Mouse (Mus musculus) midbrain, embryonic 16.5 days (tissue): ENCODE results near the gene Olfr95. TPM values are rescaled to one million over a fixed set of nuclear protein-coding genes. Genes with fewer than 3 reads are reported as not detected.

Experiments
- ATAC-seq: fragments of 200-750 bp; cut with Nextera tagmentation; 2 replicates; pipeline ENCODE4 v1.8.0; 2017; ENCODE audit warnings: moderate TSS enrichment
- H3K27ac ChIP-seq: fragments of 300-500 bp; sonication (generic); 2 replicates; pipeline ENCODE4 v1.5.1; 2014; ENCODE audit warnings: mild to moderate bottlenecking, low read length, mixed read lengths
- H3K27me3 ChIP-seq: fragments of 300-500 bp; sonication (generic); 2 replicates; pipeline ENCODE4 v1.6.1; 2014; ENCODE audit warnings: low read depth, low read length, mixed read lengths; ENCODE audit not compliant: control insufficient read depth, insufficient read depth
- H3K36me3 ChIP-seq: fragments of 300-500 bp; sonication (generic); 2 replicates; pipeline ENCODE4 v1.6.1; 2014; ENCODE audit warnings: mild to moderate bottlenecking, low read length, moderate library complexity, mixed read lengths; ENCODE audit not compliant: control insufficient read depth, insufficient read depth
- H3K4me1 ChIP-seq: fragments of 300-500 bp; sonication (generic); 2 replicates; pipeline ENCODE4 v1.6.1; 2014; ENCODE audit warnings: mild to moderate bottlenecking, low read length, mixed read lengths; ENCODE audit not compliant: control insufficient read depth, insufficient read depth
- H3K4me2 ChIP-seq: fragments of 300-500 bp; sonication (generic); 2 replicates; pipeline ENCODE4 v1.6.1; 2014; ENCODE audit warnings: mild to moderate bottlenecking, low read length, mixed read lengths
- H3K4me3 ChIP-seq: fragments of 300-500 bp; sonication (generic); 2 replicates; pipeline ENCODE4 v1.5.1; 2014; ENCODE audit warnings: low read depth, mild to moderate bottlenecking, low read length, moderate library complexity, mixed read lengths
- H3K9ac ChIP-seq: fragments of 300-500 bp; sonication (generic); 2 replicates; pipeline ENCODE4 v1.6.1; 2014; ENCODE audit warnings: low read depth, low read length, mixed read lengths
- H3K9me3 ChIP-seq: fragments of 300-500 bp; sonication (generic); replicated peaks from 2 replicates; pipeline ENCODE4 v1.6.1; 2014; ENCODE audit warnings: mild to moderate bottlenecking, low read length, mixed read lengths; ENCODE audit not compliant: control insufficient read depth, poor library complexity, severe bottlenecking
- WGBS: fragments of 180-500 bp; shearing (Covaris S2); extraction: QIAGEN DNeasy Blood & Tissue Kit; methylation state at CpG from one replicate; pipeline ENCODE4 v1.1.7; 2014; 5-methylcytosine and 5-hydroxymethylcytosine counted together
- polyA plus RNA-seq: library from polyadenylated mRNA; unstranded; fragments of >200 nt; fragmentation: Nextera tagmentation; extraction: Ambion mirVana; gene quantifications from 2 replicates; pipeline ENCODE4 v1.2.1, GENCODE M21; 2015

The Olfr95 gene
- polyA plus RNA-seq, 1 experiment from 2014 or later = not detected

DNA sequence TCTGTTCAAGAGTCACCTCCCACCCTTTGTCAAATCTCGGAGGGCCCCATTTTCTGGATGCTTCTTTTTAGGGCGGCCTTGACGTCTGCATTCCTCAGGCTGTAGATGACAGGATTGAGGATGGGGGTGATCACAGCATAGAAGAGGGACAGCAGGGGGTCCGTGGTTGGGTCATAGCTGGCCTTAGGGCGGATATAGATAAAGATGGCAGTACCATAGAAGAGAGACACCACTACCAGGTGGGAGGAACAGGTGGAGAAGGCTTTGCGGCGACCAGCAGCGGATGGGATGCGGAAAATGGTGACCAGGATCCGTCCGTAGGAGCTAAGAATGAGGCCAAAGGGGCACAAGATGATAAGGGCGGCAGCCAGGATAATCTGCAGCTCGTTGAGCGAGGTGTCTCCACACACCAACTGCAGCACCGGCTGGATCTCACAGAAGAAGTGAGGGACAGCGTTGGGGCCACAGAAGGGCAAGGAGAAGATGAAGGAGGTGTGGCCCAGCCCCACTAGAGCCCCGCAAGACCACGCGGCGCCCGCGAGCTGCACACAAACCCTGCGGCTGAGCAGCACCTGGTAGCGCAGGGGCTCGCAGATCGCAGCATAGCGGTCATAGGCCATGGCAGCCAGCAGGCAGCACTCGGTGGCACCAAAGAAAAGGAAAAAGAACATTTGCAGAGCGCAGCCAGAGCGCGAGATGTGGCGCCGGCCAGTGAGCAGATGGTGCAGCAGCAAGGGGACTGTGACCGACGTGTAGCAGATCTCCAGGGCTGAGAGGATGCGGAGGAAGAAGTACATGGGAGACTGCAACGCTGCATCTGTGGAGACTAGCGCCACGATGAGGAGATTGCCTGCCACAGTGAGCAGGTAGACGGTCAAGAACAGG lies 1.8 kb downstream of the Olfr95 start:
- H3K4me2 ChIP-seq = peak overlapping the region; percentile 63
- H3K9ac ChIP-seq = peak overlapping the region; percentile 67
- H3K36me3 ChIP-seq = no peaks in the 10 kb centered on the region
- 16% methylated on average over 40 of the region's 40 CpGs for WGBS
- no peak overlapping the region for H3K27ac ChIP-seq
- peak; percentile 88 for ATAC-seq
- no peaks in the 10 kb centered on the region for H3K9me3 ChIP-seq
- H3K4me1 ChIP-seq = no peaks in the 10 kb centered on the region
- peak overlapping the region; percentile 44 for H3K4me3 ChIP-seq
- H3K27me3 ChIP-seq = no peaks in the 10 kb centered on the region; the same call in 1 of the 2 replicates

DNA sequence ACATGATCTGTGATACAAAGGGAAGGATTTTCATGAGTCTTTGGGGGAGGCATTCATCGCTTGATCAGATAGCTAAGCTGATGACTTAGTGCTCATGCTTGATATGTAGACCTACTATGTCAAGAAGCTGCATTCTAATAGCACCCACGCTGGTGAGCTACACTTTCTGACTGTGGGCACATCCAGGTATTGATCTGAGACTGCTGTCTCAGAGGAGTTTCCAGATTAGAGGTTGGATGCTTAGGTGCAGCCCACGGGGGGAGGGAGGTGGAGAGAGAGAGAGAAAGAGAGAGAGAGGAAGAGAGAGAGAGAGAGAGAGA lies 9.0 kb downstream of the Olfr95 start:
- no peak overlapping the region for H3K4me2 ChIP-seq
- no peak overlapping the region for H3K9ac ChIP-seq
- H3K27ac ChIP-seq = no peak overlapping the region
- H3K36me3 ChIP-seq = no peaks in the 10 kb centered on the region
- H3K9me3 ChIP-seq = no peaks in the 10 kb centered on the region
- no peak overlapping the region for H3K4me3 ChIP-seq
- H3K27me3 ChIP-seq = no peaks in the 10 kb centered on the region; the same call in 1 of the 2 replicates
- 27% methylated on average over 3 of the region's 3 CpGs for WGBS
- no peaks in the 10 kb centered on the region for H3K4me1 ChIP-seq
- peak; percentile 77; the same call in 1 of the 2 replicates for ATAC-seq

DNA sequence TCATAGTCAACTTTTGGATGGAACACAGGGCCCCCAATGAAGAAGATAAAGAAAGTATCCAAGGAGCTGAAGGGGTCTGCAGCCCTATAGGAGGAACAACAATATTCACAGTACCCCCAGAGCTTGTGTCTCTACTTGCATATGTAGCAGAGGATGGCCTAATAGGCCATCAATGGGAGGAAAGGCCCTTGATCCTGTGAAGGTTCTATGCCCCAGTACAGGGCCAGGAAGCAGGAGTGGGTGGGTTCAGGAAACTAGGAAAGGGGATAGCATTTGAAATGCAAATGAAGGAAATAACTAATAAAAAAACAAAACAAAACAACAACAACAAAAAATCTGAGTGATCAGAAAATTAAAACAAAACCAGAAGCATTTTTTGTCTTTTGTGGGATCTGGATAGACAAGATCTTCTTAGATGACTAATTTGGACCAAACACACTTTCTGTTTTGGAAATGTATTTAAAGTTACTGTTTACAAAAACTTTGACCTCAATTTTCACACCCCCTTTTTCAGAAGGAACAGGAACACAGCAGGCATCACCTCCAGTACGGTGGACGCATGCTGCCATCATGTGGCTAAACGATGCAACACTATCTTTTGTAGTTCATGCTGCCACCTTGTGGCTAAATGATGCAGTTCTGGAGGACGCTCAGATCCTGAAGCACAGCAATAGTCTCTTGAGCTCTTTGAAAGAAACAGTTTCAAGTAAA lies 9.6 kb downstream of the Olfr95 start:
- peak; percentile 88 for ATAC-seq
- no peak overlapping the region for H3K27ac ChIP-seq
- H3K36me3 ChIP-seq = no peaks in the 10 kb centered on the region
- H3K27me3 ChIP-seq = peaks cover under 1% of the 10 kb centered on the region; the same call in 1 of the 2 replicates
- no peak overlapping the region for H3K9ac ChIP-seq
- H3K4me3 ChIP-seq = no peak overlapping the region
- no peak overlapping the region for H3K4me2 ChIP-seq
- no peaks in the 10 kb centered on the region for H3K9me3 ChIP-seq
- H3K4me1 ChIP-seq = no peaks in the 10 kb centered on the region
- under 1% methylated on average over 4 of the region's 4 CpGs for WGBS

DNA sequence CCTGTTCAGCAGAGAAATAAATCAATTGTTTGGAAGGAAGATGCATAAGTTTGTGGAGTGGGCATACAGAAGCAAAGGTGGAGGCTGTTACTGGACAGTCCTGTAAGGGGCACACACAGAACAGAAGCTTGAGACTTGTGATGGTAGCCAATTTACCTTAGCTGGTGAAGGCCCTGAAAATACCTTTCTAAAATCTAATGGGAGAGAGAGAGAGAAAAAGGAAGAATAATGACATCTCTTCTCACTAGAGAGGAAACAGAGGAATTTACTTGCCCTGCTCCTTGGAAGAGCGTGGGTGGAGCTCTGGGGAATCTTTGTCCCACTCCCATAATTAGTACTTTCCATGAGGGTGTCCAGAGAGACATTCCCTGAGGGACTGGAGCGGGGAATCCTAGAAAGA lies 12.0 kb downstream of the Olfr95 start, which contains the start of gene Olfr94:
Gene Olfr94, minus strand, starts transcription at position 101 of the 400 bp plus-strand sequence.
- no peaks in the 10 kb centered on the region for H3K36me3 ChIP-seq
- no peak within 1 kb of the TSS for H3K27ac ChIP-seq
- H3K9me3 ChIP-seq = no peaks in the 10 kb centered on the region
- no peak within 1 kb of the TSS for H3K9ac ChIP-seq
- peaks cover 14% of the 10 kb centered on the region for H3K4me1 ChIP-seq
- WGBS = 81% methylated on average over 2 of the region's 2 CpGs
- no peak within 1 kb of the TSS for H3K4me2 ChIP-seq
- H3K4me3 ChIP-seq = no peak within 1 kb of the TSS
- ATAC-seq = no peak
- peaks cover 3% of the 10 kb centered on the region; the same call in 1 of the 2 replicates for H3K27me3 ChIP-seq

DNA sequence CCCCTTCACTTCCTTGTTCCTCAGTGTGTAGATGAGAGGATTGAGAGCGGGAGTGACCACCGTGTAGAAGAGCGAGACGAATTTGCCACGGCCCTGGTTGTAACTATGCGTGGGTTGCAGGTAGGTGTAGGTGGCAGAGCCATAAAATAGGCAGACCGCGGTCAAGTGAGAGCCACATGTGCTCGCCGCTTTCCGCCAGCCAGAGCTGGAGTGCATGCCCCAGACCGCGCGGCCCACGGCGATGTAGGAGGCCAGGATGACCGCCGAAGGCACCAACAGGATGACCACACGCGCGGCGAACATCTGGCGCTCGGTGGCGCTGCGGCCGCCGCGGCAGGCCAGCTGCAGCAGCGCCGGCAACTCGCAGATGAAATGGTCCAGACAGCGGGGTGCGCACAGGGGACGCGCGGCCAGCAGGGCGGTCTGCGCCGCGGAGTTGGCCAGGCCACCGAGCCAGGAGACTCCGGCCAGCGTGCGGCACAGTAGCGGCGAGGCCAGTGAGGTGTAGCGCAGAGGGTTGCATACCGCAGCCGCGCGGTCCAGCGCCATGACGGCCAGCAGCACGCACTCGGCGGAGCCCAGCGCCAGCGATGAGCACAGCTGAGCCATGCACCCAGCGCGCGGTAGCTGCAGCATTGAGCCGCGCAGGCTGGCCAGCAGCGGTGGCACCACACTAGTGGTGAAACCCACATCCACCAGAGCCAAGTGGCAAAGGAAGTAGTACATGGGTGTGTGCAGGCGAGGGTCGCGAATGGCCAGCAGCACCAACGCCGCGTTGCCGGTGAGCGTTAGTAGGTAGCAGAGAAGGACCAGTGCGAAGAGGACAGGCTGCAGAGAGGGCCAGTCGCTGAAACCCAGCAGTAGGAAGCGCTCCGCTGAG lies 15.8 kb downstream of the Olfr95 start:
- Histone ChIP-seq H3K27me3 (peaks cover 3% of the 10 kb centered on the region; the same call in 1 of the 2 replicates), H3K9ac (peak overlapping the region; percentile 85), H3K27ac (peak overlapping the region; percentile 84), H3K4me3 (peak overlapping the region; percentile 72), H3K4me2 (peak overlapping the region; percentile 65), H3K4me1 (peaks cover 14% of the 10 kb centered on the region), H3K36me3 (no peaks in the 10 kb centered on the region), H3K9me3 (no peaks in the 10 kb centered on the region)
- peak; percentile 94 for ATAC-seq
- under 1% methylated on average over 77 of the region's 77 CpGs for WGBS

DNA sequence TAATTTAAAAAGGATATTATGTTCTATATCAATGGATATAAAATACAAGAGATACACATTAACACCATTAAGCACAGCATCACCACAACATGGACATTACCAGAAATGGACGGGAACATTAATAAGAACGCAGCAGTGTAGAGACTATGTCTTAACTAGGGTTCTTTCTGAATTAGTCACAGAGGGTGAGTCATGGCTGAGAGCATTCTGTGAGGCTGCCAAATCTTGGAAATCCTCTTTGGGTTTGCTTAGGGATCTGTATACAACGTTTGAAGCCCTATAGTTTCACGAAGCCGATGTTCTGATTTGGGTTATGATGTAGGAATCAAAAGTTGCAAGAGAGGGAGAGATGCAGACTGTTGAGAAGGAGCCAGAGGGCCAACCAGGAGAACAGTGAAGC lies 18.1 kb downstream of the Olfr95 start:
- H3K36me3 ChIP-seq = no peaks in the 10 kb centered on the region
- 91% methylated on average over 5 of the region's 5 CpGs for WGBS
- no peak overlapping the region for H3K4me3 ChIP-seq
- H3K27me3 ChIP-seq = peaks cover 3% of the 10 kb centered on the region; the same call in 1 of the 2 replicates
- peaks cover 14% of the 10 kb centered on the region for H3K4me1 ChIP-seq
- H3K4me2 ChIP-seq = no peak overlapping the region
- H3K9me3 ChIP-seq = no peaks in the 10 kb centered on the region
- ATAC-seq = no peak
- no peak overlapping the region for H3K9ac ChIP-seq
- no peak overlapping the region for H3K27ac ChIP-seq

DNA sequence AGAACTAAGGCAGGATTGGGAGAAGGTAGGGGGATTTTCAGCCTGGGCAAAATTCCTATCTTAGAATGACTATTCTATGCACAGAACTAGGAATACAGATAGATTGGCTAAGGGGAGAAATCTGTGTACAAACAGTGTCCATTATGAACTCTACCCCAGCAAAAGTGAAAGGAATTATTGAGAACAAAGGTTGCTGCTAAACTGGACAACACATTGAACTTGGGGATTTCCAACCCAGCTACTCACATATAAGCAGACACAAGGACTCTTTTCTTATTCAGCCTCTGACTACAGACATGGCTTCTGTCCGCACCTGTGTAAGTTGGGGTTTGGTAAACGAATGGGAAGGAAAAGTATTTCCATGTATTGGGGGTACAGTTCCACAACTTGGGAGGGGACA lies 19.3 kb downstream of the Olfr95 start, which contains the start of gene Ubd:
Gene Ubd, plus strand, starts transcription at position 237 of the 400 bp plus-strand sequence.
- H3K4me1 ChIP-seq = peaks cover 14% of the 10 kb centered on the region
- no peak for ATAC-seq
- no peak within 1 kb of the TSS for H3K4me2 ChIP-seq
- no peak within 1 kb of the TSS for H3K4me3 ChIP-seq
- 0 out of 2 replicates have a peak, but pooled peaks cover 3% of the 10 kb centered on the region for H3K27me3 ChIP-seq
- no peak within 1 kb of the TSS for H3K9ac ChIP-seq
- no peaks in the 10 kb centered on the region for H3K36me3 ChIP-seq
- H3K9me3 ChIP-seq = no peaks in the 10 kb centered on the region
- WGBS = 88% methylated on average over 2 of the region's 2 CpGs
- H3K27ac ChIP-seq = no peak within 1 kb of the TSS

DNA sequence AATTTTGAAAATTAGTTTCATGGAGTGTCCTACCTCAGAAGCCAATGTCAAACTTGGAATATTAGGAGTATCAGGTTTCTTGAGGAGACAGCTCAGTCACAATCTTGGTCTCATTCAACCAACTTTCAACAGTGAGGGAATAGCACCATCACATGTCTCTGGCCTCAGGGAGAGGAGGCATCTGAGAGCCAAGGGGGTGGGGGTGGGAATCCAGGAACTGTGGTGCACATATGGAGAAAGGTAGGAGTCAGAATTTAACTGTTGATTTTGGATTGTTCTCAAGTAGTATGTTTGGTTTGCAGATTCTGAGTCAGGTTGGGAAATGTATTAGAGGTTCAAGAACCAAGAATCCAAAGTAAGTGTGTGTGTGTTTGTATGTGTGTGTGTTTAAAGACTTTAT lies 19.9 kb downstream of the Olfr95 start:
- Histone ChIP-seq H3K4me3 (no peak overlapping the region), H3K9me3 (no peaks in the 10 kb centered on the region), H3K27ac (no peak overlapping the region), H3K4me1 (peaks cover 12% of the 10 kb centered on the region), H3K36me3 (no peaks in the 10 kb centered on the region), H3K4me2 (no peak overlapping the region), H3K27me3 (no peaks in the 10 kb centered on the region), H3K9ac (no peak overlapping the region)
- no peak for ATAC-seq
